Comparison of ENCODE assay signal across 30 mouse cellular contexts in the genomic region with DNA sequence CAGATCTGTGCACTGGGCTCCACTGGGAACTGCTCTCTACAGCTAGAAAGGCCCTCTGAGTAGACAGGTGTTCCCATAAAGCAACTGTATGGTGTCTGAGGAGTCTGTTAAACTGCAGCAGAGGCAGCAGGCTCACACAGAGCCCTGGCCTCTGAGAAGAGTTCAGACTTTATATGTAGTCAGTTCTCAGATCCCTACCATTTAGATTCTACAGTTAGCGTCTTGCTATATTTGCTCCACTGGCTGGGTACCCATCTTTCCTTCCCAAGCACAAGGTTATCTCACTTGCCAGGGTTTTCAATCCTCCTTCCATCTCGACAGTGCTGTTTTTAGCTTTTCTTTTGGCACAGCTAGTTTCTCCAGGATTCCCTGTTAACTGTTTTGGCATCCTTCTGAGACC. TPM values are rescaled to one million over a fixed set of nuclear protein-coding genes. Genes with fewer than 3 reads are reported as not detected.
DNase-seq lines count a peak whose midpoint lies in the region; ATAC-seq and TF ChIP-seq lines count a peak whose summit lies in the region.
"Had no signal": no experiment of that assay in that cellular context is flagged by ENCODE, and none has a peak within 500 bp of the region (broad histone marks: within the 10 kb centered on the region; RNA-seq: fewer than 3 reads in every experiment).

No protein-coding gene starts in this region.

- no peak for DNase-seq in frontal cortex, postnatal 25 days (ENCODE audit: low spot score in 2 of 2)
- no peak for DNase-seq in gastrocnemius, adult 2 months
- DNase-seq in gastrocnemius, postnatal 25 days, result no peak
- peak; percentile 53 for DNase-seq in midbrain, embryonic 11.5 days (ENCODE audit: low spot score, missing footprints)
- no peak for DNase-seq in layer of hippocampus, adult 9-10 months (ENCODE audit: low spot score)
- DNase-seq: adrenal gland, adult 2 months; adrenal gland, postnatal 10 days; adrenal gland, postnatal 25 days; cerebellum, adult 11 months; cerebellum, adult 18-20 months; cerebellum, adult 8-10 months; cerebellum, adult 9-11 months; cerebellum, postnatal 14 days; cerebellum, postnatal 36 days; embryo, embryonic 11 days had no signal

- intact Hi-C loops in gastrocnemius, adult 2 months (cut with DNase I), result loop anchor here (10.0 kb wide), 1 partner anchor 186 kb away; no protein-coding TSS in a partner anchor

- H3K9ac ChIP-seq in midbrain, embryonic 11.5 days (ENCODE audit: low read length), result no peak overlapping the region
- H3K9ac ChIP-seq in midbrain, embryonic 16.5 days (ENCODE audit: low read depth, low read length), result no peak overlapping the region
- H3K9ac ChIP-seq: embryonic facial prominence, embryonic 13.5 days; embryonic facial prominence, embryonic 15.5 days; forebrain, embryonic 12.5 days had no signal

- H3K4me3 ChIP-seq in gastrocnemius, adult 2 months, result peak overlapping the region; percentile 9; the same call in 1 of the 2 replicates
- H3K4me3 ChIP-seq in midbrain, embryonic 11.5 days (ENCODE audit: low read depth, low read length), result no peak overlapping the region
- H3K4me3 ChIP-seq in midbrain, embryonic 16.5 days (ENCODE audit: low read depth, low read length), result no peak overlapping the region
- H3K4me3 ChIP-seq: embryonic facial prominence, embryonic 13.5 days; embryonic facial prominence, embryonic 15.5 days; erythroblast, embryonic 14.5 days; forebrain, embryonic 10.5 days; forebrain, embryonic 12.5 days had no signal

- H3K36me3 ChIP-seq in midbrain, embryonic 11.5 days (ENCODE audit: control insufficient read depth, insufficient read depth, low read length), result no peaks in the 10 kb centered on the region
- H3K36me3 ChIP-seq in midbrain, embryonic 16.5 days (ENCODE audit: control insufficient read depth, insufficient read depth, low read length), result no peaks in the 10 kb centered on the region

- no peaks in the 10 kb centered on the region for H3K27me3 ChIP-seq in midbrain, embryonic 11.5 days (ENCODE audit: control insufficient read depth, insufficient read depth, low read length)
- no peaks in the 10 kb centered on the region for H3K27me3 ChIP-seq in midbrain, embryonic 16.5 days (ENCODE audit: control insufficient read depth, insufficient read depth, low read depth, low read length)
- H3K27me3 ChIP-seq: embryonic facial prominence, embryonic 13.5 days; embryonic facial prominence, embryonic 15.5 days; forebrain, embryonic 12.5 days had no signal

- H3K4me2 ChIP-seq in midbrain, embryonic 11.5 days, result no peak overlapping the region
- no peak overlapping the region for H3K4me2 ChIP-seq in midbrain, embryonic 16.5 days (ENCODE audit: low read length)
- H3K4me2 ChIP-seq: embryonic facial prominence, embryonic 13.5 days; embryonic facial prominence, embryonic 15.5 days; forebrain, embryonic 12.5 days had no signal

- H3K27ac ChIP-seq in gastrocnemius, adult 2 months, result peak overlapping the region; percentile 87
- no peak overlapping the region for H3K27ac ChIP-seq in midbrain, embryonic 11.5 days (ENCODE audit: low read depth, low read length)
- no peak overlapping the region for H3K27ac ChIP-seq in midbrain, embryonic 16.5 days (ENCODE audit: low read length)
- H3K27ac ChIP-seq: embryonic facial prominence, embryonic 13.5 days; embryonic facial prominence, embryonic 15.5 days; forebrain, embryonic 10.5 days; forebrain, embryonic 12.5 days had no signal

- no peak for TF ChIP-seq CTCF in gastrocnemius, adult 2 months (IDR thresholded peaks at IDR 0.05)

- WGBS in midbrain, embryonic 11.5 days, result 79% methylated on average over 2 of the region's 2 CpGs
- 83% methylated on average over 2 of the region's 2 CpGs for WGBS in midbrain, embryonic 16.5 days

- H3K4me1 ChIP-seq in midbrain, embryonic 11.5 days (ENCODE audit: control insufficient read depth, insufficient read depth, low read length), result no peaks in the 10 kb centered on the region
- H3K4me1 ChIP-seq in midbrain, embryonic 16.5 days (ENCODE audit: control insufficient read depth, insufficient read depth, low read length), result no peaks in the 10 kb centered on the region
- H3K4me1 ChIP-seq: embryonic facial prominence, embryonic 15.5 days; forebrain, embryonic 10.5 days; forebrain, embryonic 12.5 days had no signal

- ATAC-seq in frontal cortex, adult (ENCODE audit: low TSS enrichment), result peak; percentile 55
- ATAC-seq in midbrain, embryonic 11.5 days (ENCODE audit: low FRiP score), result no peak
- no peak for ATAC-seq in midbrain, embryonic 16.5 days
- ATAC-seq: forebrain, embryonic 14.5 days had no signal

- no peaks in the 10 kb centered on the region for H3K9me3 ChIP-seq in midbrain, embryonic 11.5 days (ENCODE audit: control insufficient read depth, low read length)
- no peaks in the 10 kb centered on the region for H3K9me3 ChIP-seq in midbrain, embryonic 16.5 days (replicated peaks; ENCODE audit: control insufficient read depth, low read length, poor library complexity, severe bottlenecking)
- H3K9me3 ChIP-seq: embryonic facial prominence, embryonic 13.5 days; embryonic facial prominence, embryonic 15.5 days; forebrain, embryonic 10.5 days; forebrain, embryonic 12.5 days had no signal

RNA-seq across cellular contexts. Expression of a gene that starts 15.7 kb away (rescaled TPM):
- total RNA-seq in gastrocnemius, adult 2 months (2021), result 1 to 10 TPM; 4.2 to 4.9 TPM
- total RNA-seq in gastrocnemius, postnatal 25 days (2021), result 1 to 10 TPM; 3.9 to 4.0 TPM
- 24.1 and 27.4 TPM in 2 replicates for polyA plus RNA-seq in midbrain, embryonic 11.5 days (2014; fragmentation: Nextera tagmentation; extraction: Ambion mirVana)
- polyA plus RNA-seq in midbrain, embryonic 16.5 days (2015; fragmentation: Nextera tagmentation; extraction: Ambion mirVana), result 18.2 and 24.7 TPM in 2 replicates

RNA-seq across cellular contexts. Expression of a gene that starts 19.5 kb away (rescaled TPM):
- 10 to 100 TPM; 16.7 to 29.0 TPM for total RNA-seq in gastrocnemius, adult 2 months (2021)
- total RNA-seq in gastrocnemius, postnatal 25 days (2021), result 10 to 100 TPM; 14.8 to 19.5 TPM
- polyA plus RNA-seq in midbrain, embryonic 11.5 days (2014; fragmentation: Nextera tagmentation; extraction: Ambion mirVana), result 9.2 and 9.5 TPM in 2 replicates
- polyA plus RNA-seq in midbrain, embryonic 16.5 days (2015; fragmentation: Nextera tagmentation; extraction: Ambion mirVana), result 6.9 and 7.1 TPM in 2 replicates

RNA-seq across cellular contexts. Expression of a gene that starts 37.2 kb away (rescaled TPM):
- total RNA-seq in gastrocnemius, adult 2 months (2021), result not detected
- total RNA-seq in gastrocnemius, postnatal 25 days (2021), result not detected
- not detected in 2 replicates for polyA plus RNA-seq in midbrain, embryonic 11.5 days (2014; fragmentation: Nextera tagmentation; extraction: Ambion mirVana)
- not detected in 2 replicates for polyA plus RNA-seq in midbrain, embryonic 16.5 days (2015; fragmentation: Nextera tagmentation; extraction: Ambion mirVana)
- total RNA-seq: adrenal gland, adult 2 months; adrenal gland, postnatal 10 days; adrenal gland, postnatal 25 days; adrenal gland, postnatal 4 days; common myeloid progenitor, adult 5-6 weeks; ES-E14; MEL had no signal
- polyA plus RNA-seq: adrenal gland, adult 2 months; brain, embryonic 14.5 days; C2C12; embryonic facial prominence, embryonic 11.5 days; embryonic facial prominence, embryonic 13.5 days; embryonic facial prominence, embryonic 15.5 days; erythroblast, embryonic 14.5 days; forebrain, embryonic 10.5 days; forebrain, embryonic 12.5 days; forebrain, embryonic 14.5 days had no signal
